Comparison of ENCODE assay signal across 14 mouse cellular contexts in genomic region chr2:147788001-147788400, GRCm38 (mm10).
DNase-seq lines count a peak whose midpoint lies in the region; ATAC-seq and TF ChIP-seq lines count a peak whose summit lies in the region.
"Had no signal": no experiment of that assay in that cellular context is flagged by ENCODE, and none has a peak within 500 bp of the region (broad histone marks: within the 10 kb centered on the region; RNA-seq: fewer than 3 reads in every experiment).

No protein-coding gene starts in this region.

- no peak overlapping the region for H3K4me3 ChIP-seq in forebrain, postnatal 0 days (ENCODE audit: low read depth, low read length)
- no peak overlapping the region for H3K4me3 ChIP-seq in forebrain, embryonic 11.5 days (ENCODE audit: low read depth, low read length)
- H3K4me3 ChIP-seq in liver, postnatal 0 days (ENCODE audit: low read depth, low read length) = no peak overlapping the region
- H3K4me3 ChIP-seq in liver, embryonic 12.5 days = no peak overlapping the region
- H3K4me3 ChIP-seq in E14TG2a.4 (replicated peaks; ENCODE audit: low read length) = no peak overlapping the region
- H3K4me3 ChIP-seq: hindbrain, embryonic 15.5 days; kidney, embryonic 15.5 days had no signal

- no peaks in the 10 kb centered on the region for H3K27me3 ChIP-seq in forebrain, postnatal 0 days (ENCODE audit: insufficient read depth, low read length)
- no peaks in the 10 kb centered on the region for H3K27me3 ChIP-seq in forebrain, embryonic 11.5 days (ENCODE audit: control insufficient read depth, insufficient read depth, low read length)
- no peaks in the 10 kb centered on the region for H3K27me3 ChIP-seq in liver, postnatal 0 days (ENCODE audit: insufficient read depth, low read length)
- no peaks in the 10 kb centered on the region for H3K27me3 ChIP-seq in liver, embryonic 12.5 days (replicated peaks)
- H3K27me3 ChIP-seq in E14TG2a.4 (ENCODE audit: insufficient read depth, low read length) = 0 out of 2 replicates have a peak, but pooled peaks cover 5% of the 10 kb centered on the region

- no peak for DNase-seq in forebrain, postnatal 0 days
- no peak for DNase-seq in forebrain, embryonic 11.5 days (ENCODE audit: low spot score)
- no peak for DNase-seq in liver, postnatal 0 days
- peak; percentile 45 for DNase-seq in embryo, embryonic 11 days
- DNase-seq in cerebellum, postnatal 25 days = no peak
- no peak for DNase-seq in kidney, adult 11 months
- DNase-seq: cerebellum, adult 9-11 months; lung, postnatal 14 days; spleen, adult 18-20 months had no signal

- no peaks in the 10 kb centered on the region for H3K4me1 ChIP-seq in forebrain, postnatal 0 days (ENCODE audit: insufficient read depth)
- no peaks in the 10 kb centered on the region for H3K4me1 ChIP-seq in forebrain, embryonic 11.5 days (replicated peaks; ENCODE audit: control insufficient read depth, insufficient read depth, low read length)
- H3K4me1 ChIP-seq in liver, postnatal 0 days (ENCODE audit: insufficient read depth) = no peaks in the 10 kb centered on the region
- no peaks in the 10 kb centered on the region for H3K4me1 ChIP-seq in liver, embryonic 12.5 days
- H3K4me1 ChIP-seq in E14TG2a.4 (replicated peaks; ENCODE audit: low read depth, low read length) = no peaks in the 10 kb centered on the region
- H3K4me1 ChIP-seq: hindbrain, embryonic 15.5 days; kidney, embryonic 15.5 days had no signal

- no peak for ATAC-seq in forebrain, postnatal 0 days
- ATAC-seq in forebrain, embryonic 11.5 days (replicated peaks; ENCODE audit: low FRiP score) = no peak
- ATAC-seq in liver, postnatal 0 days = no peak
- ATAC-seq in liver, embryonic 12.5 days = no peak

- no peak for TF ChIP-seq EP300 in liver, postnatal 0 days (IDR thresholded peaks at IDR 0.05; ENCODE audit: low read depth)

- 71% methylated on average over 3 of the region's 3 CpGs for WGBS in forebrain, postnatal 0 days
- WGBS in forebrain, embryonic 11.5 days = 74% methylated on average over 3 of the region's 3 CpGs
- WGBS in liver, postnatal 0 days (ENCODE audit: insufficient replicate concordance) = 57% methylated on average over 3 of the region's 3 CpGs
- WGBS in liver, embryonic 12.5 days (ENCODE audit: insufficient replicate concordance) = 61% methylated on average over 3 of the region's 3 CpGs

- no peaks in the 10 kb centered on the region for H3K36me3 ChIP-seq in forebrain, postnatal 0 days (ENCODE audit: insufficient read depth)
- H3K36me3 ChIP-seq in forebrain, embryonic 11.5 days (ENCODE audit: control insufficient read depth, insufficient read depth, low read length) = no peaks in the 10 kb centered on the region
- no peaks in the 10 kb centered on the region for H3K36me3 ChIP-seq in liver, postnatal 0 days (replicated peaks; ENCODE audit: insufficient read depth, low read length)
- no peaks in the 10 kb centered on the region for H3K36me3 ChIP-seq in liver, embryonic 12.5 days
- no peaks in the 10 kb centered on the region for H3K36me3 ChIP-seq in E14TG2a.4 (ENCODE audit: insufficient read depth, low read length)
- H3K36me3 ChIP-seq: hindbrain, embryonic 15.5 days; kidney, embryonic 15.5 days had no signal

- no peak overlapping the region for H3K27ac ChIP-seq in forebrain, postnatal 0 days (ENCODE audit: low read depth, low read length)
- no peak overlapping the region for H3K27ac ChIP-seq in forebrain, embryonic 11.5 days (ENCODE audit: low read depth, low read length)
- no peak overlapping the region for H3K27ac ChIP-seq in liver, postnatal 0 days (ENCODE audit: low read depth)
- no peak overlapping the region for H3K27ac ChIP-seq in liver, embryonic 12.5 days
- H3K27ac ChIP-seq: hindbrain, embryonic 15.5 days; kidney, embryonic 15.5 days had no signal

- no peak overlapping the region for H3K9ac ChIP-seq in forebrain, postnatal 0 days
- H3K9ac ChIP-seq in forebrain, embryonic 11.5 days (ENCODE audit: low read length) = no peak overlapping the region
- H3K9ac ChIP-seq in liver, postnatal 0 days (replicated peaks) = no peak overlapping the region
- no peak overlapping the region for H3K9ac ChIP-seq in liver, embryonic 12.5 days
- H3K9ac ChIP-seq: hindbrain, embryonic 15.5 days; kidney, embryonic 15.5 days had no signal

- TF ChIP-seq CTCF in forebrain, postnatal 0 days (IDR thresholded peaks at IDR 0.05; ENCODE audit: low read depth) = peak; percentile 39
- TF ChIP-seq CTCF in liver, postnatal 0 days (IDR thresholded peaks at IDR 0.05; ENCODE audit: low read depth) = peak; percentile 15; the same call in 1 of the 2 replicates
- peak; percentile 16; the same call in 1 of the 2 replicates for TF ChIP-seq CTCF in E14TG2a.4 (conservative IDR thresholded peaks at IDR 0.05; ENCODE audit: low read length)

- no peaks in the 10 kb centered on the region for H3K9me3 ChIP-seq in forebrain, postnatal 0 days (ENCODE audit: low read length)
- H3K9me3 ChIP-seq in forebrain, embryonic 11.5 days (ENCODE audit: control insufficient read depth, low read length) = no peaks in the 10 kb centered on the region
- no peaks in the 10 kb centered on the region for H3K9me3 ChIP-seq in liver, postnatal 0 days (ENCODE audit: low read length)
- H3K9me3 ChIP-seq in liver, embryonic 12.5 days (replicated peaks) = no peaks in the 10 kb centered on the region
- H3K9me3 ChIP-seq in E14TG2a.4 (ENCODE audit: low read length) = no peaks in the 10 kb centered on the region
- H3K9me3 ChIP-seq: hindbrain, embryonic 15.5 days; kidney, embryonic 15.5 days had no signal

- no peak overlapping the region for H3K4me2 ChIP-seq in forebrain, postnatal 0 days (ENCODE audit: low read depth)
- H3K4me2 ChIP-seq in forebrain, embryonic 11.5 days (ENCODE audit: low read depth, low read length, severe bottlenecking) = no peak overlapping the region
- no peak overlapping the region for H3K4me2 ChIP-seq in liver, postnatal 0 days (ENCODE audit: low read depth, low read length)
- H3K4me2 ChIP-seq in liver, embryonic 12.5 days = no peak overlapping the region
- H3K4me2 ChIP-seq: hindbrain, embryonic 15.5 days; kidney, embryonic 15.5 days; liver, embryonic 11.5 days had no signal
